Mouse (Mus musculus) CH12.LX (cell line): ENCODE measurements at regions not wholly inside any gene's neighbourhood (a gene's known extent, or its start where the extent isn't known, plus 50 kb on each side); places are given as distances from the start of the nearest gene placed in this dataset.

Source experiments
- BHLHE40 ChIP-seq: IDR thresholded peaks from 2 replicates; pipeline ENCODE4 v1.6.1; 2011; ENCODE audit warnings: mild to moderate bottlenecking, low read depth, low read length, improper control_type of control experiment
- CTCF ChIP-seq, 2 experiments: IDR thresholded peaks in 1 of 2; conservative IDR thresholded peaks in 1 of 2; 2 replicates each; pipeline ENCODE4 v1.5.1; 2011 to 2012; ENCODE audit warnings: low read depth in 2 of 2, low read length in 2 of 2, improper control_type of control experiment in 1 of 2, inconsistent platforms in 1 of 2, mild to moderate bottlenecking in 1 of 2, moderate library complexity in 1 of 2
- HCFC1 ChIP-seq: IDR thresholded peaks from 2 replicates; pipeline ENCODE4 v1.6.1; 2012; ENCODE audit warnings: low read depth, mild to moderate bottlenecking, inconsistent platforms, low read length, improper control_type of control experiment
- JUND ChIP-seq: conservative IDR thresholded peaks from 2 replicates; pipeline ENCODE4 v1.6.1; 2011; ENCODE audit warnings: low read depth, low read length, improper control_type of control experiment
- MAFK ChIP-seq: IDR thresholded peaks from 2 replicates; pipeline ENCODE4 v1.6.1; 2011; ENCODE audit warnings: low read length, improper control_type of control experiment; ENCODE audit not compliant: insufficient replicate concordance
- MYC ChIP-seq: IDR thresholded peaks from 2 replicates; pipeline ENCODE4 v1.6.1; 2011; ENCODE audit warnings: low read depth, mild to moderate bottlenecking, improper control_type of control experiment, low read length
- POLR2A ChIP-seq: IDR thresholded peaks from 2 replicates; pipeline ENCODE4 v1.6.1; 2011; ENCODE audit warnings: low read depth, mild to moderate bottlenecking, improper control_type of control experiment, low read length
- POLR2AphosphoS2 ChIP-seq: IDR thresholded peaks from 2 replicates; pipeline ENCODE4 v1.6.1; 2011; ENCODE audit warnings: low read depth, low read length, improper control_type of control experiment
- USF1 ChIP-seq: IDR thresholded peaks from 2 replicates; pipeline ENCODE4 v1.6.1; 2014; ENCODE audit warnings: low read depth, mild to moderate bottlenecking, inconsistent platforms, low read length, improper control_type of control experiment

DNA sequence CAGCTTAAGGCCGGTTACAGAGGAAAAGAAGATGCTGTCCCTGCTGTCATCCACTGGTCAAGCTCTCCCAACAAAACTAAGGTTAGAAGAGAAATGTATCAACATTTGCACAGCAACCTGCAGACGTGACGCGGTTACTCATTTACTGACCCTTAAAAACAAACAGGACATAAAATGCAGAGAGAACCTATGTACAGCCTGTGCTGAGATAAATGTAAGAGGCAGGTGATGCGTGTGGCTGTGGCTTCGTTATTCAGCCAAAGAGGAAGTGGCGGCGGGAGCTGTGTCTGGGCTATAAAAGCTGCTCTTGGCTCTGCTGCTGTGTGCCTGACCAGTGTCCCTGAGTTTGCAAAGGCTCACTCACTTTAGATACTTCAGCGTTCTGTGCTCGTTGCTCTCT, 58.2 kb upstream of the Zfp507 start:
- TF ChIP-seq CTCF (conservative IDR thresholded peaks at IDR 0.05 in 1 of 2, IDR thresholded peaks at IDR 0.05 in 1 of 2; ENCODE audit: low read depth in 2 of 2, low read length in 2 of 2) (no peak), JUND (no peak), USF1 (no peak), POLR2A (no peak), MYC (no peak), BHLHE40 (no peak), POLR2AphosphoS2 (no peak), HCFC1 (no peak), MAFK (no peak)
